Mouse (Mus musculus): ENCODE data around the gene Pet100.
A peak's percentile ranks its signal among the peaks of the same experiment; 100 is the strongest.
"Not testable (repeated sequence)": the region's sequence is repeated elsewhere in the genome, so short reads cannot be mapped to it uniquely, and the experiment has no call there.

The Pet100 gene

GRCm38 (mm10) chr8:3621199-3621970, at the start of gene Pet100, which contains the start of gene Xab2:
Pet100 (plus strand) TSS chr8:3621548.
Xab2 (minus strand) TSS chr8:3621316.
- peak; percentile 99 for DNase-seq (ENCODE audit: low spot score in 2 of 2)

GRCm38 (mm10) chr8:3574546-3574945, 46.8 kb upstream of the Pet100 start:
- no peak for DNase-seq (ENCODE audit: low spot score in 2 of 2)

GRCm38 (mm10) chr8:3576211-3576960, 45.0 kb upstream of the Pet100 start:
- no peak for DNase-seq (ENCODE audit: low spot score in 2 of 2)

DNA sequence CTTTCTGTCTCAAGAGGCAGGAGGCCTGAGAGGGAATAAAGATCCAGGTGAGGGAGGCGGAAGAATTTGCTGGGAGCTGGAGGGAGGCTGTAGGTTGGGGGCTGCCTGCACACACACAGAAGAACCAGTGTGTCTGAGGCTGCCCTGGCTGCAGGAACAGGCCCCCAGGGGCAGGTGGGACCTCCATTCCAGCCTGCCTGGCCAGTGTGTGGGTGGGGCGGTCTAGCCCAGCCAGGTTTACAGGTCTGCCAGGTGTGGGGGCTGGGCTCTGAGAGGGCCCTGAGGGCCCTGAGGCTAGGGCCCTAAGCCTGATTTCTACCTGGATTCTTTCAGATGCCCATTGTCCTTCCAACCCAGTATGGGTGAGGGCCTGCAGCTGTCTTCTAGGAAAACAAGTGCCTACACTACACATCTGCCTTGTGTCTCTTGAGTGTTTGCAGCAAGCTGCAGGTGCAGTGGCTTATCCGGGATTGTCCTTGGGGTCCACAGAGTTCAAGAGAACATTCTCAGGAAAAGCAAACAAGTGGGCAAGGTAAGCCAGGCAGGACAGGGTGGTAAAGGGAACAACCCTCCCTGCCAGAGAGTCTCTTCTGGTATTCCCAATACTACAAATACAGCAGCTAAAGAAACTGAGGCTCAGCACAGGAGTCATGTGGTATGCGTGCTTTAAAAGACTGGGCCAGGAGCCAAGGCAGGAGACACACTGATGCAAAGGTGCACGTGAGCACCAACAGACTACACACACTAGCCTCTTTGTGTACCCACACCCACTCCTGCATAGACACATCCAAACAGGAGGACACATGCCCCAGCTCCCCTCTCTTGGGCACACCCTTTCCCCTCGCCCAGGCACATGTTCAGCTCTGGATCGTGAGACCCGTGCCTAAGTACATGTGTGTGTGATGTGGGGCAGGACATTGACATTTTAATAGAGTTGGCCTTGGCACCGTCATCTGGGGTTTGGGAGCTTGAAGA, 41.7 kb upstream of the Pet100 start:
- no peak for DNase-seq (ENCODE audit: low spot score in 2 of 2)

- not testable (repeated sequence) for DNase-seq (ENCODE audit: low spot score in 2 of 2)
These were observed 39.4 kb upstream of the Pet100 start for GRCm38 (mm10) chr8:3581961-3582360.

- no peak for DNase-seq (ENCODE audit: low spot score in 2 of 2)
These were observed 34.9 kb upstream of the Pet100 start for GRCm38 (mm10) chr8:3586452-3586851.

DNA sequence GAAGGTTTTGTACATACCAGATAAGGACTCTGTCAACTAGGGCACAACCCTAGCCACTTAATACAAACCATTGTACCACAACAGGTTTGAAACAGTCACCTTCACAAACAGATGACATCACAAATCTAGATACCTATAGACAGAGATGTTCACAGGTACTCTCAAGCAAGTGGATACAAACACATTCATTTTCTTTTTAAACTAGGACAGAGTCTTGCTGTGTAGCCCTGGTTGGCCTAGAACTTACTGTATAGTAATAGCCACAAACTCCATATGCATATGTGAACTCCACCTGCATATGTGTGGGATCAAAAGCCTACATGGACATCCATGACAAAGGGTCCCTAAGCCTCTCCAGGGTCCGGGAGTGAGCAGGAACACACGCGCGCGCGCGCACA, 34.4 kb upstream of the Pet100 start, which contains the start of gene Camsap3:
Gene Camsap3, plus strand, starts transcription at position 301 of the 398 bp plus-strand sequence.
- DNase-seq (ENCODE audit: low spot score in 2 of 2) = no peak

GRCm38 (mm10) chr8:3587391-3588257, 33.7 kb upstream of the Pet100 start:
- DNase-seq (ENCODE audit: low spot score in 2 of 2) = peak; percentile 38 to 71

DNA sequence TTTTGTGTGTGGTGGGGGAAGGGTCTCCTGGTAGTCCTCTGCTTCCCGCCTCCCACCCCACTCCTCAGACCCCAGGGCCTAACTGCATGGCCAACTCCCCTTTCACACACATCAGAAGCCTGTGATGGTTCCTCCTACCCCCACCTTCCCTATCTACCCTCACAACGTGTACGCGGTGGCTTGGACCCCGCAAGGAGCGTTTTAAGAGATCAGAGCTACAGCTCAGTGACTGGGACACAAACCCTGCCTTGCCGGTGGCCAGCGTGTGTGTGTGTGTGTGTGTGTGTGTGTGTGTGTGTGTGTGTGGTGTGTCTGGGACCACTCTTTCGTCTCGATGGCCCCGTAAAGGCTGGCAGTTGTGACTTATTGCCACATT, 33.1 kb upstream of the Pet100 start:
- DNase-seq (ENCODE audit: low spot score in 2 of 2) = no peak

DNA sequence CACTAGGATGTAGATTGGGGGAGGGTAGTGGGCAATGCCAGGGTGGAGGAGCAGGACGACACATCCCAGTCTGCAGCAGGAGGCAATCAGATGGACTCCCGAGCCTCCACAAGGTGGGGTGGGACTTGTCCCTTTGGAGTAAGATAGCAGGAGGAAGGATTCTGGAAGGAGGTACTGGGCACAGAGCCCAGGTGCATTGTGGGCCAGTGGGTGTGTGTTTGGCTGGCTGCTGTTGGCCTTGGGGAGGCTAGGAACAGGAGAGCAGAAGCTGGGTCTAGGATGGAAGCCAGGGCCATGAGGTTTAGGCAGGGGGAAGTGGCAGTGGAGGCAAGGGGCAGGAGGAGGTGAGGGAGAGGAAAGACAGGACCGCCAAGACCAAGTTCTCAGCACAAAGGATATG, 27.9 kb upstream of the Pet100 start:
- no peak for DNase-seq (ENCODE audit: low spot score in 2 of 2)

GRCm38 (mm10) chr8:3594466-3594865, 26.9 kb upstream of the Pet100 start:
- DNase-seq (ENCODE audit: low spot score in 2 of 2) = no peak

- no peak for DNase-seq (ENCODE audit: low spot score in 2 of 2)
These were observed 23.3 kb upstream of the Pet100 start for GRCm38 (mm10) chr8:3598054-3598453.

- DNase-seq (ENCODE audit: low spot score in 2 of 2) = no peak
These were observed 22.1 kb upstream of the Pet100 start for GRCm38 (mm10) chr8:3599219-3599618.

DNA sequence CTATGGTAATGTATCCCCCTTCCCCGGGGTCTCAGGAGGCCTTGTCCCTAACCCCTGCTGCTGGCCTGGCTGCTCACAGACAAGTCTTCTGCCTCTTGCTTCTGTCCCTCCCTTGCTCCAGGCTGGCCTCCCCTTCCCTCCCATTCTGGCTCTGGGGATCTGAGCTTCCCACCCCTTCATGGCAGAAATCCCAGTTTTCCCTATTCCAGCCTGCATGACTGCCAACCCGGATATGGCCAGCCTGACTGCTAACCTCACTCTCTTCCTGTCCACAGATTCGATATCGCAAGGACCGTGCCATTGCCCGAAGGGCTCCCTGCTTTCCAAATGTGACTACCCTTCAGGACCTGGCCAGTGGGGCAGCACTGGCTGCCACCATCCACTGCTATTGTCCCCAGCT, 20.9 kb upstream of the Pet100 start:
- no peak for DNase-seq (ENCODE audit: low spot score in 2 of 2)

GRCm38 (mm10) chr8:3603439-3603838, 17.9 kb upstream of the Pet100 start:
- no peak for DNase-seq (ENCODE audit: low spot score in 2 of 2)

DNA sequence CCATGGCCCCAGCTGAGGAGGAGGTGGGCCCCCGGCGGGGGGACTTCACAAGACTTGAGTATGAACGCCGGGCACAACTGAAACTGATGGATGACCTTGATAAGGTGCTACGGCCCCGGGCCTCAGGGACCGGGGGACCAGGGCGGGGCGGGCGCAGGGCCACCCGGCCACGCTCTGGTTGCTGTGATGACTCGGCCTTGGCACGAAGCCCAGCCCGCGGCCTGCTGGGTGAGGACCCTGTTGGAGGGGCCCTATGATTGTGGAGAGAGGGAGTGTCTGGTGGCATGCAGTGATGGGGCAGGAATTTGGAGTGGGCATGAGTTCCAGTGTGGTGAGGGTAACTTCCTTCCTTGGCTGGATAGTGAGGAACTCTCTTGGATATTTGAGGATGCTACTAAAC, 14.8 kb upstream of the Pet100 start:
- no peak for DNase-seq (ENCODE audit: low spot score in 2 of 2)

DNA sequence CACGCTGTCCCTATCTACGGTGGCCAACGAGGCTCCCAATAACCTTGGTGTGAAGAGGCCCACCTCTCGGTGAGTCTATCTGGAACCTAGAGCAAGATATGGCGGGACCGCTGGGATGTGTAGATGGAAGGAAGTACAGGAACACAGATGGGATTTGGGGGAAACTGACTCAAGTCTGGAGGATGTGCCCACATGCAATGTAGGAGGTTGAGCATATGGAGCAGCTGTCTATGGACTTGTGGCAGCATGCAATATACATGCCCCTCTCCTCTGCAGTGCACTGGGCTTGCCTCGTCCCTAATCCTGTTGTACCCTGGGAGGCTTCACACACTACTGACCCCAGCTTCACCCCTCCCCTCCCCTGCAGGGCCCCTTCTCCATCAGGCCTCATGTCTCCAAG, 13.5 kb upstream of the Pet100 start:
- no peak for DNase-seq (ENCODE audit: low spot score in 2 of 2)

GRCm38 (mm10) chr8:3609046-3609815, 12.1 kb upstream of the Pet100 start:
- no peak for DNase-seq (ENCODE audit: low spot score in 2 of 2)

- DNase-seq (ENCODE audit: low spot score in 2 of 2) = no peak
These were observed 11.6 kb upstream of the Pet100 start for GRCm38 (mm10) chr8:3609816-3610150.

DNA sequence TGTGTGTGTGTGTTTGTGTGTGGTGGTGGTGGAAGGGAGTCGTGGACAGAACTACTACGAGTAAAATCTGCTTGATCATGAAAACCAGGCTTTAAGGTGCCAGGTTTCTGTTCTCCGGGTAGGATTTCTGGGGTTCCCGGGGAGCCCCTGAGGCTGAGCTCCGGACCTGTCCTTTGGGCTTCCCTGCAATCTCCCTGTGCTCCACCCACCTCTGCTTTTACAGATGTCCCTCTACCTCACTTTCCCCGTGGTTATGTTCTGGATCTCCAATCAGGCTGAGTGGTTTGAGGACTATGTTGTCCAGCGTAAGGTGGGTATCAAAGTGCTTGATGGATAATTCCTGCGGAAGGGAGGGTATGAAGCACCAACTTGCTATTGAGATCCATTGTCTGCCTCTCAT, 771 bp downstream of the Pet100 start:
- no peak for DNase-seq (ENCODE audit: low spot score in 2 of 2)
